ENCODE assay signal across 9 mouse cellular contexts in genomic region chr3:21769920-21770547, GRCm38 (mm10).
DNase-seq lines count a peak whose midpoint lies in the region; ATAC-seq and TF ChIP-seq lines count a peak whose summit lies in the region.
"Had no signal": no experiment of that assay in that cellular context is flagged by ENCODE, and none has a peak within 500 bp of the region (broad histone marks: within the 10 kb centered on the region; RNA-seq: fewer than 3 reads in every experiment).

No protein-coding gene starts in this region.

- 0 out of 2 replicates have a peak, but pooled peaks have one; percentile 32 for ATAC-seq in intestine, embryonic 14.5 days (replicated peaks; ENCODE audit: low FRiP score, low TSS enrichment, low read depth)
- no peak for ATAC-seq in intestine, embryonic 15.5 days
- no peak for ATAC-seq in megakaryocyte, adult 5-6 weeks (ENCODE audit: poor library complexity, severe bottlenecking)
- ATAC-seq: midbrain, embryonic 13.5 days had no signal

- no peak for TF ChIP-seq CTCF in layer of hippocampus, adult 2 months (conservative IDR thresholded peaks at IDR 0.05)

- H3K36me3 ChIP-seq in intestine, embryonic 14.5 days (ENCODE audit: control insufficient read depth, insufficient read depth, low read length): no peaks in the 10 kb centered on the region
- no peaks in the 10 kb centered on the region for H3K36me3 ChIP-seq in intestine, embryonic 15.5 days
- no peaks in the 10 kb centered on the region for H3K36me3 ChIP-seq in forebrain, embryonic 10.5 days (replicated peaks)
- H3K36me3 ChIP-seq: midbrain, embryonic 13.5 days had no signal

- H3K27ac ChIP-seq in intestine, embryonic 14.5 days (ENCODE audit: low read depth): no peak overlapping the region
- no peak overlapping the region for H3K27ac ChIP-seq in intestine, embryonic 15.5 days
- H3K27ac ChIP-seq in layer of hippocampus, adult 2 months: no peak overlapping the region
- no peak overlapping the region for H3K27ac ChIP-seq in forebrain, embryonic 10.5 days
- H3K27ac ChIP-seq: midbrain, embryonic 13.5 days had no signal

- no peak overlapping the region for H3K9ac ChIP-seq in intestine, embryonic 14.5 days (ENCODE audit: low read length)
- no peak overlapping the region for H3K9ac ChIP-seq in intestine, embryonic 15.5 days
- H3K9ac ChIP-seq: midbrain, embryonic 13.5 days had no signal

- H3K9me3 ChIP-seq in intestine, embryonic 14.5 days (ENCODE audit: control insufficient read depth, low read length): no peaks in the 10 kb centered on the region
- H3K9me3 ChIP-seq in intestine, embryonic 15.5 days: no peaks in the 10 kb centered on the region
- H3K9me3 ChIP-seq in forebrain, embryonic 10.5 days: no peaks in the 10 kb centered on the region
- H3K9me3 ChIP-seq: midbrain, embryonic 13.5 days had no signal

- 0 out of 2 replicates have a peak, but pooled peaks cover 5% of the 10 kb centered on the region for H3K4me1 ChIP-seq in intestine, embryonic 14.5 days (replicated peaks; ENCODE audit: control insufficient read depth, insufficient read depth, low read length)
- 0 out of 2 replicates have a peak, but pooled peaks cover 3% of the 10 kb centered on the region for H3K4me1 ChIP-seq in intestine, embryonic 15.5 days (replicated peaks)
- no peaks in the 10 kb centered on the region for H3K4me1 ChIP-seq in forebrain, embryonic 10.5 days

- no peak overlapping the region for H3K4me3 ChIP-seq in intestine, embryonic 14.5 days (ENCODE audit: low read depth, low read length)
- H3K4me3 ChIP-seq in intestine, embryonic 15.5 days (replicated peaks): no peak overlapping the region
- H3K4me3 ChIP-seq in layer of hippocampus, adult 2 months: no peak overlapping the region
- H3K4me3 ChIP-seq in forebrain, embryonic 10.5 days: no peak overlapping the region
- H3K4me3 ChIP-seq: midbrain, embryonic 13.5 days had no signal

- WGBS in intestine, embryonic 14.5 days: 43% methylated on average over 9 of the region's 9 CpGs
- WGBS in intestine, embryonic 15.5 days: 48% methylated on average over 9 of the region's 9 CpGs
- 65% methylated on average over 9 of the region's 9 CpGs for WGBS in forebrain, embryonic 10.5 days

- H3K4me2 ChIP-seq in intestine, embryonic 14.5 days (ENCODE audit: low read length): no peak overlapping the region
- H3K4me2 ChIP-seq in intestine, embryonic 15.5 days (replicated peaks): no peak overlapping the region
- H3K4me2 ChIP-seq: midbrain, embryonic 13.5 days had no signal

- H3K27me3 ChIP-seq in intestine, embryonic 14.5 days (replicated peaks; ENCODE audit: control insufficient read depth, insufficient read depth, low read length): no peaks in the 10 kb centered on the region
- H3K27me3 ChIP-seq in intestine, embryonic 15.5 days (replicated peaks): no peaks in the 10 kb centered on the region
- H3K27me3 ChIP-seq in forebrain, embryonic 10.5 days (ENCODE audit: poor library complexity, severe bottlenecking): no peaks in the 10 kb centered on the region
- H3K27me3 ChIP-seq: midbrain, embryonic 13.5 days had no signal

- DNase-seq in intestine, embryonic 14.5 days (ENCODE audit: low spot score): no peak
- DNase-seq in brain, adult 2 months (ENCODE audit: low read depth, low spot score): peak; percentile 23
- peak; percentile 19 for DNase-seq in gastrocnemius, adult 18-20 months (ENCODE audit: low spot score)
- DNase-seq in heart, postnatal 4 days: peak; percentile 57
- DNase-seq in layer of hippocampus, adult 2 months (ENCODE audit: low spot score in 2 of 2): no peak
- no peak for DNase-seq in forebrain, embryonic 10.5 days (ENCODE audit: extremely low spot score, low spot score)

Comparison
In these comparisons a context has a peak if more than half of its experiments do, and no peak if none do; other contexts are left out.
1. DNase-seq: peak in brain, adult 2 months (single experiment), gastrocnemius, adult 18-20 months (single experiment) and heart, postnatal 4 days (single experiment); none in intestine, embryonic 14.5 days (single experiment), layer of hippocampus, adult 2 months (0 of 2) and forebrain, embryonic 10.5 days (single experiment).